Mouse (Mus musculus): ENCODE data around the gene Gm17387.

DNA sequence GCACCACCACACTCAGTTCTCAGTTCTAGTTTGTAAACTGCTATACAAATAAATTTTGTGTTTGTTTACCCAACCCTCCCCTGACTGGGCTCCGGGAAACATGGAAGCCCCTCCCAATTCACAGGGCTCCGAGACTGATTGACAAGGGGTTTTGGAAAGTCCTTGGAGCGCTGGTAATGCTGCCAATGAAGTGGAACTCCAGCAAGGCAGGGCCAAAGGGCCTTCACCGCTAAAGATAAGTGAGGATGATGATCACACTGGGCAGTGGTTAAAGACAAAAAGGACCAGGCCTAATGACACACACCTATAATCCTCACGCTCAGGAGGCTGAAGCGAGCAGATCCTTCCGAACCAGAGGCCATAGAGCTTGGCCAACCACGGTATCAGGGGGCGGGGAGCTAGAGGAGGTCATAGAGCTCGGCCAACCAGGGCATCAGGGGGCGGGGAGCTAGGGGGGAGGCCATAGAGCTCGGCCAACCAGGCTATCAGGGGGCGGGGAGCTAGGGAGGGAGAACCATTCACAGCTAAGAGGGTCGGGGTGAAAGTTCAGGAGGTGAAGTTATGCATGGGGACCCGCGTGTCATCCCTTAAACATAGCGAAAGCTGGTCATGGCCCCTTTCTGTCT lies 22.2 kb downstream of the Gm17387 start:
- TF ChIP-seq CTCF (IDR thresholded peaks at IDR 0.05; ENCODE audit: insufficient read depth, low read depth, low read length) (no peak), POLR2A (IDR thresholded peaks at IDR 0.05; ENCODE audit: insufficient read depth, low read depth, low read length) (no peak)

Measured in olfactory bulb, adult 2 months (tissue).